Mouse (Mus musculus): Measurements from ENCODE around the gene Asb17. TPM values are rescaled to one million over a fixed set of nuclear protein-coding genes. Genes with fewer than 3 reads are reported as not detected.

The Asb17 gene
- 0.17 and 0.21 TPM in 2 replicates for polyA plus RNA-seq (2015; fragmentation: Nextera tagmentation; extraction: Ambion mirVana)

- Histone ChIP-seq H3K27ac (no peak within 1 kb of the TSS), H3K4me1 (replicated peaks) (no peaks in the 10 kb centered on the region), H3K4me3 (no peak within 1 kb of the TSS), H3K9me3 (no peaks in the 10 kb centered on the region), H3K36me3 (no peaks in the 10 kb centered on the region), H3K27me3 (no peaks in the 10 kb centered on the region), H3K4me2 (no peak within 1 kb of the TSS), H3K9ac (no peak within 1 kb of the TSS)
- 90% methylated on average over 10 of the region's 10 CpGs for WGBS
- ATAC-seq (ENCODE audit: low FRiP score) = no peak
These were observed at the start of gene Asb17 for GRCm38 (mm10) chr3:153844030-153844429. TSS of gene Asb17 (plus strand) at chr3:153844209.

- Histone ChIP-seq H3K9me3 (no peaks in the 10 kb centered on the region), H3K9ac (no peak overlapping the region), H3K4me3 (no peak overlapping the region), H3K27ac (no peak overlapping the region), H3K4me1 (replicated peaks) (peaks cover 6% of the 10 kb centered on the region), H3K4me2 (no peak overlapping the region), H3K36me3 (no peaks in the 10 kb centered on the region), H3K27me3 (no peaks in the 10 kb centered on the region)
- WGBS = 73% methylated on average over 7 of the region's 7 CpGs
- ATAC-seq (ENCODE audit: low FRiP score) = no peak
These were observed 46.4 kb upstream of the Asb17 start for GRCm38 (mm10) chr3:153797574-153797973.

DNA sequence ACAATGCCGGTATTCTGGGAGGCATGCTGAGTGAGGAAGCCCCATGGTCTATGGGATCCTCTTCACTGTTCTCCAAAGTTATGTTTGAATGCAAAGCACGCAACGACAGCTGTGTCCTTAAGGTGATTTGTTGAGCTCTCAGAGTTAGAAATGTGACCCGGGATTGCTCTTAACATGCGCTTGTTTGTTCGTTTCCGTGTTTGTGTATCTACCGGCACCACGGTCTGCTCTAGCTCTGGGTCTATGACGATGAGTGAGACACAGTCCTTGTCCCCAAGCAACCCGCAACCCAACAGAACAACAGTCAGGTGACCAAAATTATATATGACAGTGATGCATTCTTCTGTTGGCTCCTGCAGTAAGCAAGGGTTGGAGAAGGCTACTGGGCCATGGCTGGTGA is 44.4 kb upstream of the Asb17 start:
- Histone ChIP-seq H3K4me3 (no peak overlapping the region), H3K27me3 (no peaks in the 10 kb centered on the region), H3K27ac (no peak overlapping the region), H3K4me1 (replicated peaks) (peaks cover 6% of the 10 kb centered on the region), H3K36me3 (no peaks in the 10 kb centered on the region), H3K4me2 (no peak overlapping the region), H3K9ac (no peak overlapping the region), H3K9me3 (no peaks in the 10 kb centered on the region)
- ATAC-seq (ENCODE audit: low FRiP score) = no peak
- WGBS = 93% methylated on average over 11 of the region's 11 CpGs

DNA sequence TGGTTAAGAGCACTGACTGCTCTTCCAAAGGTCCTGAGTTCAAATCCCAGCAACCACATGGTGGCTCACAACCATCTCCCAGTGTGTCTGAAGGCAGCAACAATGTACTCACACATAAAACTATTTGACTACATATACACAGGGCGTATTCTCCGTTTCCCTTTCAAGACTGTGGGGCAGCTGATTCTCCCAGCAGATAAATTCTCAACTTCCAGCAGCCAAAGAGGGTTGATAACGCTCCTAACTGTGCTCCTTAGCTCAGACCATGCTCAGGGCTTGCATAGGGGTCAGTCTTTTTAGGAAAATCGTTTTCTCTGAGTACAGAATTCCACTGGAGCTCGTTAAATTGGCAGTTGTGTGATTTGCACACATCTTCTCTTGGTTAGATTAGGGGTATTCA is 43.3 kb upstream of the Asb17 start:
- H3K9ac ChIP-seq = no peak overlapping the region
- no peaks in the 10 kb centered on the region for H3K36me3 ChIP-seq
- H3K4me3 ChIP-seq = no peak overlapping the region
- WGBS = 87% methylated on average over 5 of the region's 5 CpGs
- peaks cover 6% of the 10 kb centered on the region for H3K4me1 ChIP-seq (replicated peaks)
- H3K4me2 ChIP-seq = no peak overlapping the region
- H3K27ac ChIP-seq = no peak overlapping the region
- no peaks in the 10 kb centered on the region for H3K27me3 ChIP-seq
- H3K9me3 ChIP-seq = no peaks in the 10 kb centered on the region
- no peak for ATAC-seq (ENCODE audit: low FRiP score)

DNA sequence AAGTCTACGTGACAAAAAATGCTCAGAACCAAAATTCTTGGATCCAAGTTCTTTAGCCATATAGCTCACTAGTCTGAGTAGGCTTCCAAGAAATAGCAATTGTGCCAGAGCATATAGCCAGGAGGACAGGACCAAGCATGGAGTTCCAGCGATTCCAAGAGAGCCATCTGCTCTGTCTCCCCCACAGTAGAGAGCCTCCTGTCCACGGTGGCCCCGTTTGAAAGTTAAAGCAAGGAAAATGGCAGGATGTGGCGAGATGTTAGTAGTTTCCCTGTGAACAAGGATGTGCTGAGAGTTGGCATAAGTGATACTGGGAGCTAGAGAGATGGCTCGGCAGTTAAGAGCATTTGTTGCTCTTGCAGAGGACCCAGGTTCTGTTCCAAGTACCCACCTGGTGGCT is 42.5 kb upstream of the Asb17 start:
- no peaks in the 10 kb centered on the region for H3K27me3 ChIP-seq
- H3K4me1 ChIP-seq (replicated peaks) = peaks cover 13% of the 10 kb centered on the region
- WGBS = 81% methylated on average over 6 of the region's 6 CpGs
- no peak for ATAC-seq (ENCODE audit: low FRiP score)
- no peaks in the 10 kb centered on the region for H3K9me3 ChIP-seq
- H3K4me2 ChIP-seq = no peak overlapping the region
- H3K36me3 ChIP-seq = no peaks in the 10 kb centered on the region
- H3K27ac ChIP-seq = no peak overlapping the region
- H3K9ac ChIP-seq = no peak overlapping the region
- no peak overlapping the region for H3K4me3 ChIP-seq

GRCm38 (mm10) chr3:153802640-153803039 is 41.4 kb upstream of the Asb17 start:
- Histone ChIP-seq H3K36me3 (no peaks in the 10 kb centered on the region), H3K9ac (no peak overlapping the region), H3K27me3 (no peaks in the 10 kb centered on the region), H3K4me3 (no peak overlapping the region), H3K4me2 (no peak overlapping the region), H3K27ac (no peak overlapping the region), H3K9me3 (no peaks in the 10 kb centered on the region), H3K4me1 (replicated peaks) (peaks cover 14% of the 10 kb centered on the region)
- 95% methylated on average over 5 of the region's 5 CpGs for WGBS
- no peak for ATAC-seq (ENCODE audit: low FRiP score)

- no peaks in the 10 kb centered on the region for H3K36me3 ChIP-seq
- no peak overlapping the region for H3K9ac ChIP-seq
- no peaks in the 10 kb centered on the region for H3K27me3 ChIP-seq
- peaks cover 8% of the 10 kb centered on the region for H3K4me1 ChIP-seq (replicated peaks)
- no peak overlapping the region for H3K4me3 ChIP-seq
- H3K4me2 ChIP-seq = no peak overlapping the region
- 91% methylated on average over 7 of the region's 7 CpGs for WGBS
- H3K9me3 ChIP-seq = no peaks in the 10 kb centered on the region
- no peak overlapping the region for H3K27ac ChIP-seq
- ATAC-seq (ENCODE audit: low FRiP score) = no peak
These were observed 40.0 kb upstream of the Asb17 start for GRCm38 (mm10) chr3:153804032-153804431.

- Histone ChIP-seq H3K27me3 (no peaks in the 10 kb centered on the region), H3K4me3 (no peak overlapping the region), H3K4me1 (replicated peaks) (peaks cover 8% of the 10 kb centered on the region), H3K36me3 (no peaks in the 10 kb centered on the region), H3K9me3 (no peaks in the 10 kb centered on the region), H3K27ac (no peak overlapping the region), H3K4me2 (0 out of 2 replicates have a peak overlapping the region, but pooled peaks have one; percentile 20), H3K9ac (no peak overlapping the region)
- peak; percentile 91 for ATAC-seq (ENCODE audit: low FRiP score)
- 38% methylated on average over 14 of the region's 14 CpGs for WGBS
These were observed 37.8 kb upstream of the Asb17 start for GRCm38 (mm10) chr3:153806077-153806772.

DNA sequence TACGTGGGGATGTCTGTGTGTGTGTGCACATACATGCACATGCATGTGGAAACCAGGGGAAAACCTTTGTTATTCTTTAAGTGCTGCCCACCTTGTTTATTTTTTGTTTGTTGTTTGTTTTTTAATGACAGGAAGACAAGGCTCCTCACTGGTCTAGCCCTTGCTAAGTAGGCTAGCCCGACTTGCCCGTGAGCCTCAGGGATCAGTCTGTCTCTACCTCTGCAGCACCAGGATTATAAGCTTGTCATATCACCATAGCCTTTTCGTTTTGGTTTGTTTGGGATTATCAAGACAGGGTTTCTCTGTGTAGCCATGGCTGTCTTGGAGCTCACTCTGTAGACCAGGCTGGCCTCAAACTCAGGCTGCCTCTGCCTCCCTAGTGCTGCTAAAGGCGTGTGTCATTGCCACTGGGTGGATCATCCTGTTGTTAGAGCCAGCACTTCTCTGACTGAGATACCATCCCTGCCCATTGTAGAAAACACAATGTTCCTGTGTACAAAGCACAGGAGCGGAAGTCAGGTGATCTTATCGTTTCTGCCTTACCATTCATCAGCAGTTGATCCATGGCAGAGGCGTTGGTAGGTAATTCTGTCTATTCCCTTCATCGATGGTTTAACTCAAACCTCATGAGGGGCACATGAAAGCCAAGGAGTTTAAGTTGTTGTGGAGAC is 37.1 kb upstream of the Asb17 start:
- no peaks in the 10 kb centered on the region for H3K36me3 ChIP-seq
- ATAC-seq (ENCODE audit: low FRiP score) = peak; percentile 58
- no peak overlapping the region for H3K27ac ChIP-seq
- no peaks in the 10 kb centered on the region for H3K27me3 ChIP-seq
- H3K4me3 ChIP-seq = no peak overlapping the region
- H3K9ac ChIP-seq = no peak overlapping the region
- H3K9me3 ChIP-seq = no peaks in the 10 kb centered on the region
- peaks cover 8% of the 10 kb centered on the region for H3K4me1 ChIP-seq (replicated peaks)
- no peak overlapping the region for H3K4me2 ChIP-seq
- WGBS = 90% methylated on average over 9 of the region's 9 CpGs

GRCm38 (mm10) chr3:153807444-153808149 is 36.4 kb upstream of the Asb17 start:
- no peaks in the 10 kb centered on the region for H3K9me3 ChIP-seq
- no peak overlapping the region for H3K9ac ChIP-seq
- H3K36me3 ChIP-seq = no peaks in the 10 kb centered on the region
- 88% methylated on average over 9 of the region's 9 CpGs for WGBS
- no peak for ATAC-seq (ENCODE audit: low FRiP score)
- H3K27me3 ChIP-seq = no peaks in the 10 kb centered on the region
- H3K27ac ChIP-seq = no peak overlapping the region
- no peak overlapping the region for H3K4me2 ChIP-seq
- peaks cover 8% of the 10 kb centered on the region for H3K4me1 ChIP-seq (replicated peaks)
- H3K4me3 ChIP-seq = no peak overlapping the region

- no peak for ATAC-seq (ENCODE audit: low FRiP score)
These were observed 35.6 kb upstream of the Asb17 start for GRCm38 (mm10) chr3:153808406-153808805.

GRCm38 (mm10) chr3:153814026-153814425 is 30.0 kb upstream of the Asb17 start:
- no peaks in the 10 kb centered on the region for H3K9me3 ChIP-seq
- no peak overlapping the region for H3K4me2 ChIP-seq
- no peaks in the 10 kb centered on the region for H3K4me1 ChIP-seq (replicated peaks)
- H3K27me3 ChIP-seq = no peaks in the 10 kb centered on the region
- H3K4me3 ChIP-seq = no peak overlapping the region
- WGBS = 90% methylated on average over 8 of the region's 8 CpGs
- ATAC-seq (ENCODE audit: low FRiP score) = no peak
- H3K36me3 ChIP-seq = no peaks in the 10 kb centered on the region
- no peak overlapping the region for H3K9ac ChIP-seq
- H3K27ac ChIP-seq = no peak overlapping the region

More at GRCm38 (mm10) chr3:153808406-153808805, 35.6 kb upstream of the Asb17 start:
- Histone ChIP-seq H3K4me2 (no peak overlapping the region), H3K4me1 (replicated peaks) (peaks cover 8% of the 10 kb centered on the region), H3K36me3 (no peaks in the 10 kb centered on the region), H3K4me3 (no peak overlapping the region), H3K27me3 (no peaks in the 10 kb centered on the region), H3K9me3 (no peaks in the 10 kb centered on the region), H3K27ac (no peak overlapping the region), H3K9ac (no peak overlapping the region)
- 83% methylated on average over 13 of the region's 13 CpGs for WGBS
